Mouse (Mus musculus) CH12.LX (cell line): ENCODE results near the gene Fbxl17. TPM values are rescaled to one million over a fixed set of nuclear protein-coding genes. Genes with fewer than 3 reads are reported as not detected.

ENCODE experiments used
- DNase-seq: peaks from one replicate; pipeline ENCODE4 v3.0.0-alpha.2; 2013; ENCODE audit errors: extremely low read depth
- H3K27ac ChIP-seq: 2 replicates; pipeline ENCODE4 v1.5.1; 2012; ENCODE audit warnings: low read depth, mild to moderate bottlenecking, control low read depth, moderate library complexity; ENCODE audit not compliant: insufficient read depth
- H3K27me3 ChIP-seq: replicated peaks from 2 replicates; pipeline ENCODE3; 2012; ENCODE audit warnings: inconsistent platforms
- H3K36me3 ChIP-seq, 2 experiments: replicated peaks in 1 of 2; 2 replicates each; pipeline versions ENCODE3 to v1.6.1; 2012; ENCODE audit warnings: inconsistent platforms in 1 of 2, low read length in 1 of 2, mild to moderate bottlenecking in 1 of 2, mixed read lengths in 1 of 2, moderate library complexity in 1 of 2; ENCODE audit not compliant: control insufficient read depth in 1 of 2, insufficient read depth in 1 of 2
- H3K4me1 ChIP-seq, 2 experiments: 2 replicates each; pipeline ENCODE4 v1.6.1; 2012; ENCODE audit warnings: inconsistent platforms in 1 of 2, moderate library complexity in 1 of 2; ENCODE audit not compliant: insufficient read depth in 2 of 2, control insufficient read depth in 1 of 2
- H3K4me2 ChIP-seq: 2 replicates; pipeline ENCODE4 v1.6.1; 2012; ENCODE audit warnings: low read depth, mild to moderate bottlenecking, control low read depth; ENCODE audit not compliant: poor library complexity, insufficient read depth, severe bottlenecking
- H3K4me3 ChIP-seq, 3 experiments: fragments of 150-350 bp in 1 of 3; sonication (generic) in 1 of 3; replicated peaks in 1 of 3; 2 replicates each; pipeline versions ENCODE3 to v1.5.1; 2011 to 2012; ENCODE audit warnings: low read depth in 2 of 3, low read length in 2 of 3, mild to moderate bottlenecking in 2 of 3, moderate library complexity in 2 of 3, control low read depth in 1 of 3, improper control_type of control experiment in 1 of 3, inconsistent platforms in 1 of 3, mixed read lengths in 1 of 3; ENCODE audit not compliant: poor library complexity in 1 of 3
- H3K79me2 ChIP-seq: replicated peaks from 2 replicates; pipeline ENCODE4 v1.6.1; 2012; ENCODE audit warnings: mild to moderate bottlenecking, moderate library complexity; ENCODE audit not compliant: control insufficient read depth, poor library complexity, insufficient read depth, severe bottlenecking; ENCODE audit errors: extremely low read depth
- H3K9ac ChIP-seq: 2 replicates; pipeline ENCODE4 v1.6.1; 2012; ENCODE audit warnings: low read depth, mild to moderate bottlenecking, control low read depth, moderate library complexity; ENCODE audit not compliant: insufficient read depth
- H3K9me3 ChIP-seq: replicated peaks from 2 replicates; pipeline ENCODE3; 2012; ENCODE audit warnings: low read length, inconsistent platforms, mixed read lengths
- BHLHE40 ChIP-seq: IDR thresholded peaks from 2 replicates; pipeline ENCODE4 v1.6.1; 2011; ENCODE audit warnings: mild to moderate bottlenecking, low read depth, low read length, improper control_type of control experiment
- CHD1 ChIP-seq: IDR thresholded peaks from 2 replicates; pipeline ENCODE4 v1.6.1; 2012; ENCODE audit warnings: low read depth, low read length, improper control_type of control experiment, inconsistent platforms
- CHD2 ChIP-seq: IDR thresholded peaks from 2 replicates; pipeline ENCODE4 v1.6.1; 2011; ENCODE audit warnings: low read length, improper control_type of control experiment
- ELF1 ChIP-seq: IDR thresholded peaks from 2 replicates; pipeline ENCODE4 v1.6.1; 2014; ENCODE audit warnings: low read depth, mild to moderate bottlenecking, inconsistent platforms, low read length, improper control_type of control experiment
- EP300 ChIP-seq: IDR thresholded peaks from 2 replicates; pipeline ENCODE4 v1.6.1; 2011; ENCODE audit warnings: low read length, improper control_type of control experiment
- ETS1 ChIP-seq: conservative IDR thresholded peaks from 2 replicates; pipeline ENCODE4 v1.6.1; 2012; ENCODE audit warnings: low read depth, mild to moderate bottlenecking, inconsistent platforms, low read length, improper control_type of control experiment, moderate library complexity
- HCFC1 ChIP-seq: IDR thresholded peaks from 2 replicates; pipeline ENCODE4 v1.6.1; 2012; ENCODE audit warnings: low read depth, mild to moderate bottlenecking, inconsistent platforms, low read length, improper control_type of control experiment
- KAT2A ChIP-seq: IDR thresholded peaks from 2 replicates; pipeline ENCODE4 v1.6.1; 2012; ENCODE audit warnings: low read length, improper control_type of control experiment, inconsistent platforms; ENCODE audit not compliant: insufficient replicate concordance
- MAFK ChIP-seq: IDR thresholded peaks from 2 replicates; pipeline ENCODE4 v1.6.1; 2011; ENCODE audit warnings: low read length, improper control_type of control experiment; ENCODE audit not compliant: insufficient replicate concordance
- MAZ ChIP-seq: IDR thresholded peaks from 2 replicates; pipeline ENCODE4 v1.6.1; 2012; ENCODE audit warnings: low read depth, mild to moderate bottlenecking, inconsistent platforms, low read length, improper control_type of control experiment, moderate library complexity
- MXI1 ChIP-seq: IDR thresholded peaks from 2 replicates; pipeline ENCODE4 v1.6.1; 2011; ENCODE audit warnings: mild to moderate bottlenecking, low read depth, low read length, improper control_type of control experiment
- PAX5 ChIP-seq: IDR thresholded peaks from 2 replicates; pipeline ENCODE4 v1.6.1; 2012; ENCODE audit warnings: low read length, inconsistent platforms, mixed read lengths
- POLR2A ChIP-seq: IDR thresholded peaks from 2 replicates; pipeline ENCODE4 v1.6.1; 2011; ENCODE audit warnings: low read depth, mild to moderate bottlenecking, improper control_type of control experiment, low read length
- RAD21 ChIP-seq: IDR thresholded peaks from 2 replicates; pipeline ENCODE4 v1.6.1; 2011; ENCODE audit warnings: low read depth, mild to moderate bottlenecking, low read length, improper control_type of control experiment, moderate library complexity
- SMC3 ChIP-seq: IDR thresholded peaks from 2 replicates; pipeline ENCODE4 v1.6.1; 2011; ENCODE audit warnings: low read depth, low read length, improper control_type of control experiment
- TBP ChIP-seq: conservative IDR thresholded peaks from 2 replicates; pipeline ENCODE4 v1.6.1; 2011; ENCODE audit warnings: low read depth, low read length, improper control_type of control experiment
- TCF12 ChIP-seq: IDR thresholded peaks from 2 replicates; pipeline ENCODE4 v1.6.1; 2014; ENCODE audit warnings: low read depth, mild to moderate bottlenecking, inconsistent platforms, low read length, improper control_type of control experiment
- UBTF ChIP-seq: IDR thresholded peaks from 2 replicates; pipeline ENCODE4 v1.6.1; 2012; ENCODE audit warnings: low read depth, mild to moderate bottlenecking, inconsistent platforms, low read length, improper control_type of control experiment, moderate library complexity
- USF1 ChIP-seq: IDR thresholded peaks from 2 replicates; pipeline ENCODE4 v1.6.1; 2014; ENCODE audit warnings: low read depth, mild to moderate bottlenecking, inconsistent platforms, low read length, improper control_type of control experiment
- ZC3H11A ChIP-seq: IDR thresholded peaks from 2 replicates; pipeline ENCODE4 v1.6.1; 2012; ENCODE audit warnings: low read depth, mild to moderate bottlenecking, inconsistent platforms, low read length, improper control_type of control experiment
- ZKSCAN1 ChIP-seq: IDR thresholded peaks from 2 replicates; pipeline ENCODE4 v1.6.1; 2012; ENCODE audit warnings: low read depth, inconsistent platforms, low read length, improper control_type of control experiment, borderline replicate concordance
- ZMIZ1 ChIP-seq: IDR thresholded peaks from 2 replicates; pipeline ENCODE4 v1.6.1; 2012; ENCODE audit warnings: low read depth, mild to moderate bottlenecking, inconsistent platforms, low read length, improper control_type of control experiment
- dilution Hi-C: fragments of 300-500 bp; cut with MboI; formaldehyde crosslinking; loops from 2 replicates; pipeline ENCODE4 v1.14.3; 2020; ENCODE audit warnings: low sequenced_read_pairs; ENCODE audit not compliant: extremely low pct_unique_long_range_greater_than_20kb, extremely low pct_ligation_motif_present
- in situ Hi-C: fragments of 300-500 bp; cut with MboI; formaldehyde crosslinking; loops from 3 replicates; pipeline ENCODE4 v1.14.3; 2019; ENCODE audit warnings: low sequenced_read_pairs, low pct_ligation_motif_present, low pct_unique_long_range_greater_than_20kb, mixed read lengths
- polyA plus RNA-seq: library from polyadenylated mRNA; unstranded; fragments of >175 nt; gene quantifications from 2 replicates; pipeline ENCODE4 v1.2.1, GENCODE M21; 2012; ENCODE audit warnings: low read depth; ENCODE audit not compliant: insufficient read length
- total RNA-seq, 2 experiments: library from RNA; depleted of rRNA; stranded (reverse); fragments of 300-350 nt in 1 of 2; fragments of >200 nt in 1 of 2; gene quantifications; 2 replicates each; pipeline ENCODE4 v1.2.3; 2012 to 2014

Fbxl17 gene
- total and polyA plus RNA-seq, 3 experiments = 4.0 to 6.9 (median 4.3) TPM

DNA sequence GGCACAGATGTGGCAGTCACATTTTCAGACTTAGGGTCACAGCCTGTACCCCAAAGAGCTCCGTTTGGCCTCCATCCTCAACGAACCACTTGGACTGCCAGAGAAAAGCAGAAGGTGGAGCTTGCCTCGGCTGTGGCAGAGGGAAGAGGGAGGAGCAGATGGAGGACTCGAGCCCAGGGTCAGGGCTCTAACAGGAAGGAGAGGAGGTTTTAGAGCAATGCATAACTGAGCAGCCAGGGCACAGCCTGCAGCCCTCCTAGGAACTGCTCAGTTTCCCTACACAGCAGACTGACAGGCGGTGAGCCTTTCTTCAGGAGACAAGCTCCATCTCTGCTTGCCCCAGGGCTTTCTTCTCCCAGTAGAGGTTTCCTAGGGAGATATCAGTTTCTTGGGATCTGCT lies 178.5 kb downstream of the Fbxl17 start:
- no peaks in the 10 kb centered on the region for H3K79me2 ChIP-seq
- peaks cover 0 to 15% of the 10 kb centered on the region in 2 experiments for H3K36me3 ChIP-seq
- in situ Hi-C loops (loop anchor here (5.0 kb wide), 1 partner anchor 91 kb away; no protein-coding TSS in a partner anchor), dilution Hi-C loops (no loop called here)
- no peaks in the 10 kb centered on the region for H3K9me3 ChIP-seq
- no peaks in the 10 kb centered on the region for H3K27me3 ChIP-seq
- H3K4me3 ChIP-seq = no peak overlapping the region
- no peak overlapping the region for H3K27ac ChIP-seq
- TF ChIP-seq ZMIZ1 (no peak), EP300 (no peak), MAFK (no peak), POLR2A (no peak), CHD2 (no peak), ELF1 (no peak), TBP (no peak), ZC3H11A (no peak), RAD21 (no peak), USF1 (no peak), CHD1 (no peak), MXI1 (no peak), TCF12 (no peak)
- no peak for DNase-seq
- H3K4me1 ChIP-seq = peaks cover 3 to 22% of the 10 kb centered on the region in 2 experiments; a peak in 3 of 4 replicates
- H3K4me2 ChIP-seq = no peak overlapping the region
- H3K9ac ChIP-seq = no peak overlapping the region

DNA sequence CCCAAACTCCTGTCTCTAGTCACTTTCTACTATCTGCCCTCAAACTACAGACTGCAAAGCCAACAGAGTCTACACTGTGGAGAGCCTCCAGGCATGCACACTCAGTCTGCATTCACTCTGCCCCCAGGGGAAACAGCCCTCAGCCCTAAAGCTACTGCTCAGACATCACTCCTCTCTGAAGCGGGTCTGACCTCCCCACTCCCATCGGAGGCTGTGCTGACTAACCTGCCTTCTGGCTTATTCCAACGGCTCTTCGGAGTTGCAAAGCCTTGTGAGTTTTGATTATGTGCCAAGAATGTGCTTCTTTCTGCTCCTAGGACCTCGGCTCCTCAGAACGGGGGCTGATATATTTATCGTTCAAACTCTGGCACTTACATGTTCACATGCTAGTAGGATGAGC lies 182.3 kb downstream of the Fbxl17 start:
- Histone ChIP-seq H3K9me3 (no peaks in the 10 kb centered on the region), H3K9ac (no peak overlapping the region), H3K79me2 (no peaks in the 10 kb centered on the region), H3K4me3 (no peak overlapping the region), H3K36me3 (peaks cover 0 to 9% of the 10 kb centered on the region in 2 experiments), H3K4me2 (no peak overlapping the region), H3K4me1 (peaks cover 0 to 9% of the 10 kb centered on the region in 2 experiments; a peak in 2 of 4 replicates), H3K27ac (no peak overlapping the region), H3K27me3 (no peaks in the 10 kb centered on the region)
- dilution Hi-C loops (no loop called here), in situ Hi-C loops (no loop called here)
- DNase-seq = no peak
- TF ChIP-seq TBP = no peak
- TF ChIP-seq UBTF = no peak
- TF ChIP-seq ZKSCAN1 = no peak
- TF ChIP-seq USF1 = no peak
- TF ChIP-seq ETS1 = no peak
- TF ChIP-seq MAZ = no peak
- no peak for TF ChIP-seq SMC3
- TF ChIP-seq RAD21 = no peak
- no peak for TF ChIP-seq HCFC1
- no peak for TF ChIP-seq PAX5
- TF ChIP-seq KAT2A = no peak
- TF ChIP-seq CHD2 = no peak
- no peak for TF ChIP-seq BHLHE40
- no peak for TF ChIP-seq ZC3H11A
